Mouse (Mus musculus) intestine, embryonic 16.5 days (tissue): ENCODE measurements around the gene Vmn1r85. TPM values are rescaled to one million over a fixed set of nuclear protein-coding genes. Genes with fewer than 3 reads are reported as not detected.

ENCODE experiments used
- ATAC-seq: fragments of 200-750 bp; cut with Nextera tagmentation; 2 replicates; pipeline ENCODE4 v1.8.0; 2017; ENCODE audit warnings: moderate TSS enrichment, moderate library complexity
- H3K27ac ChIP-seq: fragments of 300-500 bp; sonication (generic); 2 replicates; pipeline ENCODE4 v1.5.1; 2014; ENCODE audit warnings: mild to moderate bottlenecking, low read length
- H3K27me3 ChIP-seq: fragments of 300-500 bp; sonication (generic); replicated peaks from 2 replicates; pipeline ENCODE4 v1.6.1; 2014; ENCODE audit warnings: low read length, control low read depth, mixed read lengths; ENCODE audit not compliant: control insufficient read depth, insufficient read depth
- H3K36me3 ChIP-seq: fragments of 300-500 bp; sonication (generic); 2 replicates; pipeline ENCODE4 v1.6.1; 2014; ENCODE audit warnings: low read length, control low read depth; ENCODE audit not compliant: control insufficient read depth, insufficient read depth
- H3K4me1 ChIP-seq: fragments of 300-500 bp; sonication (generic); 2 replicates; pipeline ENCODE4 v1.6.1; 2014; ENCODE audit warnings: low read length, control low read depth, mixed read lengths; ENCODE audit not compliant: control insufficient read depth, insufficient read depth
- H3K4me2 ChIP-seq: fragments of 300-500 bp; sonication (generic); 2 replicates; pipeline ENCODE4 v1.6.1; 2014; ENCODE audit warnings: low read depth, low read length, control low read depth
- H3K4me3 ChIP-seq: fragments of 300-500 bp; sonication (generic); 2 replicates; pipeline ENCODE4 v1.5.1; 2014; ENCODE audit warnings: mild to moderate bottlenecking, low read length
- H3K9ac ChIP-seq: fragments of 300-500 bp; sonication (generic); 2 replicates; pipeline ENCODE4 v1.6.1; 2014; ENCODE audit warnings: low read depth, low read length
- H3K9me3 ChIP-seq: fragments of 300-500 bp; sonication (generic); 2 replicates; pipeline ENCODE4 v1.6.1; 2016; ENCODE audit warnings: low read length, control low read depth; ENCODE audit not compliant: control insufficient read depth
- WGBS: fragments of 180-500 bp; shearing (Covaris S2); extraction: QIAGEN DNeasy Blood & Tissue Kit; methylation state at CpG from one replicate; pipeline ENCODE4 v1.1.7; 2014; 5-methylcytosine and 5-hydroxymethylcytosine counted together
- polyA plus RNA-seq: library from polyadenylated mRNA; unstranded; fragments of >200 nt; fragmentation: Nextera tagmentation; extraction: Ambion mirVana; gene quantifications from 2 replicates; pipeline ENCODE4 v1.2.1, GENCODE M21; 2015

Gene Vmn1r85
- polyA plus RNA-seq, 1 experiment from 2014 or later = not detected

GRCm38 (mm10) chr7:13056913-13057700, 37.9 kb downstream of the Vmn1r85 start:
- Histone ChIP-seq H3K36me3 (no peaks in the 10 kb centered on the region), H3K4me2 (no peak overlapping the region), H3K4me3 (no peak overlapping the region), H3K9ac (no peak overlapping the region), H3K4me1 (no peaks in the 10 kb centered on the region), H3K9me3 (no peaks in the 10 kb centered on the region), H3K27me3 (no peaks in the 10 kb centered on the region), H3K27ac (no peak overlapping the region)
- 66% methylated on average over 8 of the region's 8 CpGs for WGBS
- no peak for ATAC-seq

DNA sequence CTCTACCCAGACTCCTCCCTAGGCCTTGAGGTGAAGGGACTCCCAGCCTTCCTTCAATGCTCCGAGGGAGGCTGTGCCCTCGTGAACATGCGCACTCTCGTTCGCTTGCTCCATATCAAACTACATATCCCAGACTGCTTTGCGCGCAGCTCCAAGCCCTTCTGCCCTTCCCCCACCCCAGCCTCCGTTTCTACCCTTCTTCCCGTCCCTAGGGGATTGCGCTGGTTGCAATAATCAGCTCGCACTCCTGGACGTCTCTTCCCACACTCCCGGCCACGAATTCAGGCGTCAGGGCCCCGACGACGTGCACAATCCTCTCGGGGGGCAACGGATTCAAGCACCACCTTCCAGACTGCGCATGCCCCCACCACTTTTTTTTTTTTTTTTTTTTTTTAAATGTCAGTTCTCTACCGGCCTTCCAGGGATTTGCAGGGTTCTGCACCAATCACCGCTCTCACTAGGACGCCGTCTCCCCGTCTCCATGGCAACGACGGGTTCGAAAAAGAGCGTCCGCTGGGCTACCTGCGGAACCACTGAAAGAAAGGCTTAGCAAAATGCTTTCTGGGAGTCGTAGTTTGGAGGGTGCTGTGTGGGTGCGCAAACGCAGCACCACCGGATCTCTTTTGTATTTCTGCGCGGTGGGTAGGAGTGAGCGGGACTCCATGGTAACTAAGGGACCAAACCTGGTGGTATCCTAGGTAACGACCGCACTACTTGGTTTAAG, 40.5 kb downstream of the Vmn1r85 start, which contains the start of gene Mzf1:
Gene Mzf1 (minus strand): TSS at position 478 of the 724 bp plus-strand sequence.
- peak within 1 kb of the TSS; percentile 79 for H3K4me2 ChIP-seq
- ATAC-seq = peak; percentile 95
- H3K27ac ChIP-seq = peak within 1 kb of the TSS; percentile 82
- no peaks in the 10 kb centered on the region for H3K4me1 ChIP-seq
- H3K4me3 ChIP-seq = peak within 1 kb of the TSS; percentile 65
- H3K27me3 ChIP-seq = no peaks in the 10 kb centered on the region
- under 1% methylated on average over 41 of the region's 41 CpGs for WGBS
- no peaks in the 10 kb centered on the region for H3K9me3 ChIP-seq
- no peaks in the 10 kb centered on the region for H3K36me3 ChIP-seq
- peak within 1 kb of the TSS; percentile 76 for H3K9ac ChIP-seq

- peak overlapping the region; percentile 76 for H3K9ac ChIP-seq
- no peaks in the 10 kb centered on the region for H3K27me3 ChIP-seq
- H3K4me1 ChIP-seq = no peaks in the 10 kb centered on the region
- peak overlapping the region; percentile 79 for H3K4me2 ChIP-seq
- H3K36me3 ChIP-seq = no peaks in the 10 kb centered on the region
- ATAC-seq = no peak
- WGBS = 2% methylated on average over 15 of the region's 15 CpGs
- peak overlapping the region; percentile 23; the same call in 1 of the 2 replicates for H3K27ac ChIP-seq
- H3K9me3 ChIP-seq = no peaks in the 10 kb centered on the region
- peak overlapping the region; percentile 65 for H3K4me3 ChIP-seq
Measured at GRCm38 (mm10) chr7:13053961-13054286, 41.0 kb downstream of the Vmn1r85 start.

GRCm38 (mm10) chr7:13053501-13053900, 41.5 kb downstream of the Vmn1r85 start:
- H3K27me3 ChIP-seq = no peaks in the 10 kb centered on the region
- no peak for ATAC-seq
- H3K36me3 ChIP-seq = no peaks in the 10 kb centered on the region
- no peaks in the 10 kb centered on the region for H3K4me1 ChIP-seq
- H3K4me2 ChIP-seq = peak overlapping the region; percentile 79
- H3K9ac ChIP-seq = peak overlapping the region; percentile 76; the same call in 1 of the 2 replicates
- peak overlapping the region; percentile 65; the same call in 1 of the 2 replicates for H3K4me3 ChIP-seq
- no peaks in the 10 kb centered on the region for H3K9me3 ChIP-seq
- WGBS = 95% methylated on average over 2 of the region's 2 CpGs
- H3K27ac ChIP-seq = no peak overlapping the region

DNA sequence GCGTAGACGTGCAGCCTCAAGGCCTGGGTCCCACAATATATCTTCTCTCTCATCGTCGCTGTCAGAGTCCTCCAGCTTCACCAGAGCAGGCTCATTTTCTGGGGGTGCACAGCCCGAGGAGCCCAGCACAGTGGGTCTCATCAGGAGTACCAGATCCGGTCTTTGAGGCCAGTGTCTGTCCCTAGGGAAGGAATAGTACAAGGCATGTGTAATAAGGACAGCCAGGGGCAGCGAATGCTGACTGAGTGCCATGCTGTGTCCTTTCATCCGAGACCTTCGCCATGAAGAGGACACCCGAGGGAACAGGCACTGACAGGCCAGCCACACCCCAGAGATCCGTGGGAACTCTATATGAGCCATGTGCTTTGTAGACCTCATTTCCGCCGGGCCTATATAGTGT, 42.0 kb downstream of the Vmn1r85 start:
- H3K36me3 ChIP-seq = no peaks in the 10 kb centered on the region
- no peak for ATAC-seq
- no peaks in the 10 kb centered on the region for H3K9me3 ChIP-seq
- H3K4me2 ChIP-seq = no peak overlapping the region
- no peak overlapping the region for H3K9ac ChIP-seq
- no peaks in the 10 kb centered on the region for H3K27me3 ChIP-seq
- H3K4me1 ChIP-seq = no peaks in the 10 kb centered on the region
- H3K27ac ChIP-seq = no peak overlapping the region
- no peak overlapping the region for H3K4me3 ChIP-seq
- 90% methylated on average over 13 of the region's 13 CpGs for WGBS

DNA sequence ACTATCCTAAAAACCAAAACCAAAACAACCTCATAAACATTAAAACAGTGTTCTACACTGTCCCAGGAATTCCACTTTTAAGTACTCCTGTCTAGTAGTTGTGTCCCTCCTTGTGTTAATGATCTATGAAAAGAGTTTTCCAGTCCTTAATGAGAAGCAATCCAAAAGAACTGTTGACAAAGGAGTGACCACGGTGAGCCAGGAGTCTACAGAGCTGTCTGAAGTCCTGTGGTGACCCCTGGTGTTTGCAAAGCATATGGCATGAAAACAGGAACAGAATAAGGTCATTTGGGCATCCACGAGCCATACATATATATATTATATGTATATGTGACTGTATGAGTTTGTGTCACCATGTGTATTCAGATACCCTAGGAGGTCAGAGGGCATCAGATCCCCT, 48.9 kb downstream of the Vmn1r85 start:
- Histone ChIP-seq H3K4me1 (peaks cover 13% of the 10 kb centered on the region), H3K9me3 (peaks cover 8% of the 10 kb centered on the region; the same call in 1 of the 2 replicates), H3K36me3 (no peaks in the 10 kb centered on the region), H3K27me3 (peaks cover 34% of the 10 kb centered on the region), H3K27ac (no peak overlapping the region), H3K4me2 (no peak overlapping the region), H3K4me3 (no peak overlapping the region), H3K9ac (no peak overlapping the region)
- WGBS = 4% methylated on average over 2 of the region's 2 CpGs
- ATAC-seq = peak; percentile 77

DNA sequence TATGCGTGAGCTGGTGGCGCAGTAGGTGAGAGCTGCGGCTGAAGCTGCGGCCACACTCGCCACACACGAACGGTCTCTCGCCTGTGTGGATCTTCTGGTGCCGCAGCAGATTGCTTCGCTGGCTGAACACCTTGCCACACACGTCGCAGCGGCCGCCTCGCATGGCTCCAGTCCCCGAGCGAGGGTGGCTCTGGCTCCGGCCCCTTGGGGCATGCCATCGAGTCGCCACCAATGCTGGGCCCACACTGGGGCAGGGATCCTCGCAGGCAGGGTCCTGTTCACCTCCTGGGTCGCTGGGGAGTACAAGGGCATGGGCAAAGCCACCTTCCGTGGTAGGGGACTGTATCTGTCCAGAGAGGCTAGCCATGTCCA, 50.7 kb downstream of the Vmn1r85 start:
- 5% methylated on average over 23 of the region's 23 CpGs for WGBS
- no peak overlapping the region for H3K27ac ChIP-seq
- H3K36me3 ChIP-seq = no peaks in the 10 kb centered on the region
- H3K9ac ChIP-seq = peak overlapping the region; percentile 66
- H3K27me3 ChIP-seq = peaks cover 34% of the 10 kb centered on the region
- H3K9me3 ChIP-seq = peaks cover 8% of the 10 kb centered on the region; the same call in 1 of the 2 replicates
- H3K4me3 ChIP-seq = peak overlapping the region; percentile 58
- peaks cover 13% of the 10 kb centered on the region for H3K4me1 ChIP-seq
- H3K4me2 ChIP-seq = peak overlapping the region; percentile 99
- peak; percentile 5 for ATAC-seq

GRCm38 (mm10) chr7:13043445-13044253, 51.3 kb downstream of the Vmn1r85 start:
- Histone ChIP-seq H3K36me3 (no peaks in the 10 kb centered on the region), H3K27ac (no peak overlapping the region), H3K4me2 (peak overlapping the region; percentile 99), H3K9ac (peak overlapping the region; percentile 66), H3K27me3 (peaks cover 34% of the 10 kb centered on the region), H3K9me3 (peaks cover 8% of the 10 kb centered on the region; the same call in 1 of the 2 replicates), H3K4me3 (peak overlapping the region; percentile 58), H3K4me1 (peaks cover 18% of the 10 kb centered on the region)
- peak; percentile 41 for ATAC-seq
- WGBS = 4% methylated on average over 88 of the region's 88 CpGs

DNA sequence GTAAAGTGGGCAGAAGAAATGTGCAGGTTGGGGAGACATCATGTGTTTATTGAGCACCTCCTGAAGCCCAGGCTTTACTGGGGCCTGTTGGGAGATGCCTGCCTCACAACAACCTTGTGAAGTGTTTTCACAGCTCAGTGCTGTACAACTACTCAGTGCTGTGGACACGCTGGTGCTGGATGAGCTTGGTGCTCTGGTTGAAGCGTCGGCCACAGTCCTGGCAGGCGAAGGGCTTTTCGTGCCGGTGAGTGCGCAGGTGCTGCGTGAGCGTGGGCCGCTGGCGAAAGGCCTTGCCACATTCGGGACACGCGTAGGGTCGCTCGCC, 51.9 kb downstream of the Vmn1r85 start:
- peak overlapping the region; percentile 66; the same call in 1 of the 2 replicates for H3K9ac ChIP-seq
- WGBS = 38% methylated on average over 16 of the region's 16 CpGs
- H3K4me1 ChIP-seq = peaks cover 18% of the 10 kb centered on the region
- H3K4me2 ChIP-seq = no peak overlapping the region
- H3K9me3 ChIP-seq = peaks cover 8% of the 10 kb centered on the region; the same call in 1 of the 2 replicates
- H3K4me3 ChIP-seq = peak overlapping the region; percentile 58
- H3K27ac ChIP-seq = no peak overlapping the region
- peaks cover 34% of the 10 kb centered on the region for H3K27me3 ChIP-seq
- ATAC-seq = no peak
- H3K36me3 ChIP-seq = no peaks in the 10 kb centered on the region
